Comparison of ENCODE assay signal across 8 mouse cellular contexts in the genomic region with DNA sequence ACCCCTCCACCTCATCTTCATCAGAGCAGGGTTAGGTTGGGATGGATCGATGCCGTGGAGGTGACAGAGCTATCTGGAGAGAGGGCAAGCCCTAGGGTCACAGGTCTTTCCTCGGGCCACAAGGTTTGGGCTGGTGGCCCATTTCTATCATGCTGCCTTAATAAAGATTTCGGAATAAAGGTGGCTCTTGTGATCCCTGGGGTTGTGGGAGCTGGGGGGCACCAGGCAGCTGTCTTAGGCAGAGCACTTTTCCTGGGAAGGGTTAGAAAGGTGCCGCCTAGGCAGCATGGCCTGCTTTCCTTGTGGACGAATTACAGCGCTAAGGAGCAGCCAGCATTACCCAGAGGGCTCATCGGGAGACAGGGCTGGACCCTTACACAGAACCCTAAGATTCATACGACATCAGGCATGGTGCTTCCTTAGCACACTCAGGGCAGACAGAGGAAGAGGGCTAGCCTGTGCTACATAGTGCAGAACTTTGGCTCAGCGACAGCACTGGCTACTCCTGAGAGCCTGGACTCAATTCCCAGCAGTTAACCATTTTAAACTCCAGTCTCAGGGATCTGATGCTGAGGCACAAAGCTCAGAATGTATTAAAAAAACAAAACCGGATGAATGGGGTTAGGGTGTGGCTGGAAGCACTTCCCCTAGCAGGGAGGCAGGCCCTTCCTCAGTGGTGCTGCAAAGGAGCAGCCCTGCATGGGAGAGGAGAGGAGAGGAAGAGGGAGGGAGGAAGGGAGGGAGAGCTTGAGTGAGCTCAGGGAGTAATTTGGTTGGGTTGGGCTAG. TPM values are rescaled to one million over a fixed set of nuclear protein-coding genes. Genes with fewer than 3 reads are reported as not detected.
A peak's percentile ranks its signal among the peaks of the same experiment; 100 is the strongest.
DNase-seq lines count a peak whose midpoint lies in the region; ATAC-seq and TF ChIP-seq lines count a peak whose summit lies in the region.

No protein-coding gene starts in this region.

- H3K27ac ChIP-seq in hindbrain, postnatal 0 days: no peak overlapping the region

- H3K4me1 ChIP-seq in hindbrain, postnatal 0 days (ENCODE audit: insufficient read depth, low read length): no peaks in the 10 kb centered on the region

- peak; percentile 36 for ATAC-seq in inflammation-experienced regulatory T-cells, adult 6 months
- no peak for ATAC-seq in hindbrain, postnatal 0 days

- no peak for TF ChIP-seq CTCF in hindbrain, postnatal 0 days (IDR thresholded peaks at IDR 0.05; ENCODE audit: low read depth)

- H3K27me3 ChIP-seq in hindbrain, postnatal 0 days (ENCODE audit: insufficient read depth, low read length): no peaks in the 10 kb centered on the region

- peak; percentile 5 for DNase-seq in embryo, embryonic 10.5 days (ENCODE audit: low spot score)
- DNase-seq in embryo, embryonic 10 days (ENCODE audit: low spot score): no peak
- peak; percentile 25 for DNase-seq in NIH3T3 (ENCODE audit: low read depth)
- DNase-seq in lung, postnatal 4 days: peak; percentile 63 to 73
- no peak for DNase-seq in gastrocnemius, postnatal 25 days
- no peak for DNase-seq in right cerebral cortex, postnatal 36 days (ENCODE audit: low spot score in 2 of 2)
- DNase-seq in hindbrain, postnatal 0 days (ENCODE audit: low spot score): no peak

- no peak overlapping the region for H3K4me3 ChIP-seq in hindbrain, postnatal 0 days (ENCODE audit: low read length)

- H3K4me2 ChIP-seq in hindbrain, postnatal 0 days (ENCODE audit: low read depth, low read length): no peak overlapping the region

- no peaks in the 10 kb centered on the region for H3K9me3 ChIP-seq in hindbrain, postnatal 0 days (ENCODE audit: low read length)

- peaks cover 37% of the 10 kb centered on the region for H3K36me3 ChIP-seq in hindbrain, postnatal 0 days (ENCODE audit: insufficient read depth, low read length)

- no peak overlapping the region for H3K9ac ChIP-seq in hindbrain, postnatal 0 days (replicated peaks; ENCODE audit: low read length)

- 79% methylated on average over 11 of the region's 11 CpGs for WGBS in hindbrain, postnatal 0 days

RNA-seq across cellular contexts. Expression of a gene that starts 11.6 kb away (rescaled TPM):
- polyA plus RNA-seq in inflammation-experienced regulatory T-cells, adult 6 months (2017; shearing (Covaris generic)): 10 to 100 TPM in 2 of 3 experiments, 1 to 10 TPM in 1; 9.1 to 12.3 (median 11.6) TPM
- 10 to 100 TPM; 12.1 to 13.8 TPM for total RNA-seq in gastrocnemius, postnatal 25 days (2021)
- total RNA-seq in hindbrain, postnatal 0 days (2014; rRNA removed): 20.2 and 25.7 TPM in 2 replicates
- 25.3 and 27.1 TPM in 2 replicates for polyA plus RNA-seq in hindbrain, postnatal 0 days (2015; fragmentation: Nextera tagmentation; extraction: Ambion mirVana)

RNA-seq across cellular contexts. Expression of a gene that starts 11.7 kb away (rescaled TPM):
- polyA plus RNA-seq in inflammation-experienced regulatory T-cells, adult 6 months (2017; shearing (Covaris generic)): 10 to 100 TPM; 27.6 to 32.3 (median 28.1) TPM
- total RNA-seq in gastrocnemius, postnatal 25 days (2021): 10 to 100 TPM; 16.0 to 16.2 TPM
- total RNA-seq in hindbrain, postnatal 0 days (2014; rRNA removed): 27.9 and 40.9 TPM in 2 replicates
- 27.3 and 27.9 TPM in 2 replicates for polyA plus RNA-seq in hindbrain, postnatal 0 days (2015; fragmentation: Nextera tagmentation; extraction: Ambion mirVana)

RNA-seq across cellular contexts. Expression of a gene that starts 11.7 kb away (rescaled TPM):
- under 1 TPM in 2 of 3 experiments, not detected in 1; 0.68 to 0.79 TPM for polyA plus RNA-seq in inflammation-experienced regulatory T-cells, adult 6 months (2017; shearing (Covaris generic))
- total RNA-seq in gastrocnemius, postnatal 25 days (2021): 1 to 10 TPM; 2.3 to 2.5 TPM
- total RNA-seq in hindbrain, postnatal 0 days (2014; rRNA removed): 4.6 and 4.8 TPM in 2 replicates
- 1.2 and 1.6 TPM in 2 replicates for polyA plus RNA-seq in hindbrain, postnatal 0 days (2015; fragmentation: Nextera tagmentation; extraction: Ambion mirVana)

RNA-seq across cellular contexts. Expression of a gene that starts 30.8 kb away (rescaled TPM):
- under 1 TPM; 0.58 to 0.97 (median 0.70) TPM for polyA plus RNA-seq in inflammation-experienced regulatory T-cells, adult 6 months (2017; shearing (Covaris generic))
- 1 to 10 TPM; 2.2 to 2.8 TPM for total RNA-seq in gastrocnemius, postnatal 25 days (2021)
- total RNA-seq in hindbrain, postnatal 0 days (2014; rRNA removed): 20.7 and 25.5 TPM in 2 replicates
- 4.2 and 4.9 TPM in 2 replicates for polyA plus RNA-seq in hindbrain, postnatal 0 days (2015; fragmentation: Nextera tagmentation; extraction: Ambion mirVana)

Comparison
In these comparisons a context has a peak if more than half of its experiments do, and no peak if none do; other contexts are left out.
1. DNase-seq: peak in embryo, embryonic 10.5 days (single experiment), NIH3T3 (single experiment) and lung, postnatal 4 days (2 of 2); none in embryo, embryonic 10 days (single experiment), gastrocnemius, postnatal 25 days (single experiment), right cerebral cortex, postnatal 36 days (0 of 2) and hindbrain, postnatal 0 days (single experiment).